ENCODE assay signal across 8 mouse cellular contexts in genomic region chr8:117097564-117098191, GRCm38 (mm10). TPM values are rescaled to one million over a fixed set of nuclear protein-coding genes. Genes with fewer than 3 reads are reported as not detected.
A peak's percentile ranks its signal among the peaks of the same experiment; 100 is the strongest.
DNase-seq lines count a peak whose midpoint lies in the region; ATAC-seq and TF ChIP-seq lines count a peak whose summit lies in the region.

No protein-coding gene starts in this region.

- no peak for TF ChIP-seq CTCF in lung, embryonic 14.5 days (IDR thresholded peaks at IDR 0.05; ENCODE audit: low read depth)
- TF ChIP-seq CTCF in forebrain, postnatal 0 days (IDR thresholded peaks at IDR 0.05; ENCODE audit: low read depth): no peak

- no peak overlapping the region; the same call in 1 of the 2 replicates for H3K9ac ChIP-seq in lung, embryonic 14.5 days
- H3K9ac ChIP-seq in forebrain, postnatal 0 days: no peak overlapping the region
- no peak overlapping the region; the same call in 1 of the 2 replicates for H3K9ac ChIP-seq in neural tube, embryonic 15.5 days (replicated peaks)
- H3K9ac ChIP-seq in liver, embryonic 11.5 days (ENCODE audit: low read depth, low read length): no peak overlapping the region

- H3K4me1 ChIP-seq in lung, embryonic 14.5 days (ENCODE audit: insufficient read depth): no peaks in the 10 kb centered on the region; the same call in 1 of the 2 replicates
- peaks cover 6% of the 10 kb centered on the region; the same call in 1 of the 2 replicates for H3K4me1 ChIP-seq in forebrain, postnatal 0 days (ENCODE audit: insufficient read depth)
- peaks cover 18% of the 10 kb centered on the region for H3K4me1 ChIP-seq in neural tube, embryonic 15.5 days
- H3K4me1 ChIP-seq in liver, embryonic 11.5 days (replicated peaks; ENCODE audit: control insufficient read depth, insufficient read depth, low read length): no peaks in the 10 kb centered on the region; the same call in 1 of the 2 replicates

- H3K36me3 ChIP-seq in lung, embryonic 14.5 days (ENCODE audit: insufficient read depth): no peaks in the 10 kb centered on the region
- no peaks in the 10 kb centered on the region for H3K36me3 ChIP-seq in forebrain, postnatal 0 days (ENCODE audit: insufficient read depth)
- no peaks in the 10 kb centered on the region for H3K36me3 ChIP-seq in neural tube, embryonic 15.5 days
- no peaks in the 10 kb centered on the region for H3K36me3 ChIP-seq in liver, embryonic 11.5 days (ENCODE audit: control insufficient read depth, insufficient read depth, low read length)

- H3K27ac ChIP-seq in lung, embryonic 14.5 days (ENCODE audit: low read depth): peak overlapping the region; percentile 69; the same call in 1 of the 2 replicates
- peak overlapping the region; percentile 29; the same call in 1 of the 2 replicates for H3K27ac ChIP-seq in forebrain, postnatal 0 days (ENCODE audit: low read depth, low read length)
- peak overlapping the region; percentile 72 for H3K27ac ChIP-seq in neural tube, embryonic 15.5 days (replicated peaks)
- no peak overlapping the region for H3K27ac ChIP-seq in liver, embryonic 11.5 days (ENCODE audit: low read depth, low read length)

- 28% methylated on average over 11 of the region's 11 CpGs for WGBS in lung, embryonic 14.5 days
- 26% methylated on average over 11 of the region's 11 CpGs for WGBS in forebrain, postnatal 0 days
- WGBS in neural tube, embryonic 15.5 days: 20% methylated on average over 11 of the region's 11 CpGs
- WGBS in liver, embryonic 11.5 days: 78% methylated on average over 11 of the region's 11 CpGs

- peak overlapping the region; percentile 49 for H3K4me2 ChIP-seq in lung, embryonic 14.5 days
- H3K4me2 ChIP-seq in forebrain, postnatal 0 days (ENCODE audit: low read depth): peak overlapping the region; percentile 21
- peak overlapping the region; percentile 29 for H3K4me2 ChIP-seq in neural tube, embryonic 15.5 days
- no peak overlapping the region for H3K4me2 ChIP-seq in liver, embryonic 11.5 days

- 0 out of 2 replicates have a peak, but pooled peaks cover 5% of the 10 kb centered on the region for H3K9me3 ChIP-seq in lung, embryonic 14.5 days (ENCODE audit: low read depth, low read length)
- no peaks in the 10 kb centered on the region for H3K9me3 ChIP-seq in forebrain, postnatal 0 days (ENCODE audit: low read length)
- no peaks in the 10 kb centered on the region for H3K9me3 ChIP-seq in neural tube, embryonic 15.5 days (replicated peaks)
- H3K9me3 ChIP-seq in liver, embryonic 11.5 days (ENCODE audit: control insufficient read depth, low read length): no peaks in the 10 kb centered on the region

- DNase-seq in adrenal gland, postnatal 10 days: peak; percentile 33
- DNase-seq in adrenal gland, adult 18-20 months (ENCODE audit: low spot score in 2 of 2): no peak
- DNase-seq in lung, embryonic 14.5 days: peak; percentile 84
- DNase-seq in lung, postnatal 36 days: no peak
- peak; percentile 80 for DNase-seq in forebrain, postnatal 0 days
- DNase-seq in liver, embryonic 11.5 days (ENCODE audit: low spot score): no peak

- H3K4me3 ChIP-seq in lung, embryonic 14.5 days (ENCODE audit: low read depth, low read length): no peak overlapping the region
- H3K4me3 ChIP-seq in forebrain, postnatal 0 days (ENCODE audit: low read depth, low read length): no peak overlapping the region
- no peak overlapping the region for H3K4me3 ChIP-seq in neural tube, embryonic 15.5 days (replicated peaks)
- no peak overlapping the region for H3K4me3 ChIP-seq in liver, embryonic 11.5 days (ENCODE audit: low read depth, low read length)

- peak; percentile 75 for ATAC-seq in lung, embryonic 14.5 days (ENCODE audit: insufficient read depth)
- peak; percentile 92 for ATAC-seq in forebrain, postnatal 0 days
- ATAC-seq in neural tube, embryonic 15.5 days (ENCODE audit: low FRiP score): peak; percentile 91
- ATAC-seq in liver, embryonic 11.5 days (replicated peaks; ENCODE audit: low FRiP score): no peak
- no peak for ATAC-seq in erythroid progenitor cell, adult 5-6 weeks (replicated peaks; ENCODE audit: low FRiP score, poor library complexity, severe bottlenecking)

- no peaks in the 10 kb centered on the region for H3K27me3 ChIP-seq in lung, embryonic 14.5 days (ENCODE audit: insufficient read depth, low read length)
- H3K27me3 ChIP-seq in forebrain, postnatal 0 days (ENCODE audit: insufficient read depth, low read length): no peaks in the 10 kb centered on the region
- H3K27me3 ChIP-seq in neural tube, embryonic 15.5 days (replicated peaks): no peaks in the 10 kb centered on the region
- no peaks in the 10 kb centered on the region for H3K27me3 ChIP-seq in liver, embryonic 11.5 days (replicated peaks; ENCODE audit: control insufficient read depth, insufficient read depth, low read length)

RNA-seq across cellular contexts. Expression of gene Bco1, which starts 2.0 kb away (rescaled TPM):
- total RNA-seq in adrenal gland, postnatal 10 days (2021): 1 to 10 TPM; 1.2 to 2.8 TPM
- under 1 TPM in 1 of 2 experiments, not detected in 1; 0.42 TPM for total RNA-seq in adrenal gland, adult 18-20 months (2021)
- polyA plus RNA-seq in lung, embryonic 14.5 days (2014; fragmentation: Nextera tagmentation; extraction: Ambion mirVana): 0.43 and 0.75 TPM in 2 replicates
- not detected in 2 replicates for total RNA-seq in forebrain, postnatal 0 days (2014; rRNA removed)
- polyA plus RNA-seq in forebrain, postnatal 0 days (2015; fragmentation: Nextera tagmentation; extraction: Ambion mirVana): 0.31 TPM in 1 of 2 replicates, not detected in the other
- polyA plus RNA-seq in neural tube, embryonic 15.5 days (2015; fragmentation: Nextera tagmentation; extraction: Ambion mirVana): 0.14 and 0.40 TPM in 2 replicates
- 11.3 and 11.9 TPM in 2 replicates for polyA plus RNA-seq in liver, embryonic 11.5 days (2014; fragmentation: Nextera tagmentation; extraction: Ambion mirVana)
- total RNA-seq in erythroid progenitor cell, adult 5-6 weeks (2015; ENCODE audit: low replicate concordance): 1.8 TPM in 1 of 2 replicates, not detected in the other
- total RNA-seq in erythroid progenitor cell, adult 5-6 weeks (2017; ENCODE audit: low replicate concordance): not detected in 2 replicates

RNA-seq across cellular contexts. Expression of gene Pkd1l2, which starts 15.4 kb away (rescaled TPM):
- under 1 TPM; 0.36 to 0.94 TPM for total RNA-seq in adrenal gland, postnatal 10 days (2021)
- 1 to 10 TPM; 1.0 to 2.9 TPM for total RNA-seq in adrenal gland, adult 18-20 months (2021)
- polyA plus RNA-seq in lung, embryonic 14.5 days (2014; fragmentation: Nextera tagmentation; extraction: Ambion mirVana): 0.18 TPM in 1 of 2 replicates, not detected in the other
- total RNA-seq in forebrain, postnatal 0 days (2014; rRNA removed): not detected in 2 replicates
- polyA plus RNA-seq in forebrain, postnatal 0 days (2015; fragmentation: Nextera tagmentation; extraction: Ambion mirVana): 0.06 TPM in 1 of 2 replicates, not detected in the other
- 0.10 and 0.19 TPM in 2 replicates for polyA plus RNA-seq in neural tube, embryonic 15.5 days (2015; fragmentation: Nextera tagmentation; extraction: Ambion mirVana)
- 0.03 and 0.16 TPM in 2 replicates for polyA plus RNA-seq in liver, embryonic 11.5 days (2014; fragmentation: Nextera tagmentation; extraction: Ambion mirVana)
- 1.1 TPM in 1 of 2 replicates, not detected in the other for total RNA-seq in erythroid progenitor cell, adult 5-6 weeks (2015; ENCODE audit: low replicate concordance)
- not detected in 2 replicates for total RNA-seq in erythroid progenitor cell, adult 5-6 weeks (2017; ENCODE audit: low replicate concordance)

Comparison
In these comparisons a context has a peak if more than half of its experiments do, and no peak if none do; other contexts are left out.
1. DNase-seq: peak in adrenal gland, postnatal 10 days (single experiment), lung, embryonic 14.5 days (single experiment) and forebrain, postnatal 0 days (single experiment); none in adrenal gland, adult 18-20 months (0 of 2), lung, postnatal 36 days (single experiment) and liver, embryonic 11.5 days (single experiment).
2. ATAC-seq: peak in lung, embryonic 14.5 days (single experiment), forebrain, postnatal 0 days (single experiment) and neural tube, embryonic 15.5 days (single experiment); none in liver, embryonic 11.5 days (single experiment) and erythroid progenitor cell, adult 5-6 weeks (single experiment).